Mouse (Mus musculus) embryonic facial prominence, embryonic 14.5 days (tissue): ENCODE measurements around the gene A130010J15Rik. TPM values are rescaled to one million over a fixed set of nuclear protein-coding genes. Genes with fewer than 3 reads are reported as not detected.

ENCODE experiments used
- ATAC-seq: fragments of 200-750 bp; cut with Nextera tagmentation; 2 replicates; pipeline ENCODE4 v1.8.0; 2017; ENCODE audit warnings: low read depth, moderate number of reproducible peaks, moderate TSS enrichment
- DNase-seq: peaks from one replicate; pipeline ENCODE4 v3.0.0-alpha.2; 2015; ENCODE audit warnings: low spot score
- H3K27ac ChIP-seq: fragments of 300-500 bp; sonication (generic); replicated peaks from 2 replicates; pipeline ENCODE4 v1.5.1; 2014; ENCODE audit warnings: low read depth, mild to moderate bottlenecking, low read length, moderate library complexity
- H3K27me3 ChIP-seq: fragments of 300-500 bp; sonication (generic); replicated peaks from 2 replicates; pipeline ENCODE4 v1.6.1; 2014; ENCODE audit warnings: low read length; ENCODE audit not compliant: control insufficient read depth, insufficient read depth
- H3K36me3 ChIP-seq: fragments of 300-500 bp; sonication (generic); 2 replicates; pipeline ENCODE4 v1.6.1; 2014; ENCODE audit warnings: low read length, mixed read lengths; ENCODE audit not compliant: control insufficient read depth, insufficient read depth
- H3K4me1 ChIP-seq: fragments of 300-500 bp; sonication (generic); 2 replicates; pipeline ENCODE4 v1.6.1; 2014; ENCODE audit warnings: antibody characterized with exemption, low read length; ENCODE audit not compliant: control insufficient read depth, insufficient read depth
- H3K4me2 ChIP-seq: fragments of 300-500 bp; sonication (generic); 2 replicates; pipeline ENCODE4 v1.6.1; 2014; ENCODE audit warnings: low read depth, mild to moderate bottlenecking, low read length, moderate library complexity, mixed read lengths
- H3K4me3 ChIP-seq: fragments of 300-500 bp; sonication (generic); 2 replicates; pipeline ENCODE4 v1.5.1; 2014; ENCODE audit warnings: low read depth, mild to moderate bottlenecking, low read length
- H3K9ac ChIP-seq: fragments of 300-500 bp; sonication (generic); 2 replicates; pipeline ENCODE4 v1.6.1; 2014; ENCODE audit warnings: low read depth, mild to moderate bottlenecking, low read length, moderate library complexity, mixed read lengths
- H3K9me3 ChIP-seq: fragments of 300-500 bp; sonication (generic); 2 replicates; pipeline ENCODE4 v1.6.1; 2016; ENCODE audit warnings: low read length; ENCODE audit not compliant: control insufficient read depth
- WGBS: fragments of 180-500 bp; shearing (Covaris S2); extraction: QIAGEN DNeasy Blood & Tissue Kit; methylation state at CpG from one replicate; pipeline ENCODE4 v1.1.7; 2014; 5-methylcytosine and 5-hydroxymethylcytosine counted together
- polyA plus RNA-seq: library from polyadenylated mRNA; unstranded; fragments of >200 nt; fragmentation: Nextera tagmentation; extraction: Ambion mirVana; gene quantifications from 2 replicates; pipeline ENCODE4 v1.2.1, GENCODE M21; 2014

The A130010J15Rik gene
- polyA plus RNA-seq, 1 experiment from 2014 or later: 12.3 TPM

- H3K4me3 ChIP-seq: no peak overlapping the region
- H3K9me3 ChIP-seq: no peaks in the 10 kb centered on the region
- no peak for DNase-seq
- H3K4me1 ChIP-seq: peaks cover 5% of the 10 kb centered on the region; the same call in 1 of the 2 replicates
- ATAC-seq: no peak
- no peak overlapping the region for H3K4me2 ChIP-seq
- H3K9ac ChIP-seq: no peak overlapping the region
- peaks cover 19% of the 10 kb centered on the region for H3K36me3 ChIP-seq
- H3K27ac ChIP-seq: no peak overlapping the region
- no peaks in the 10 kb centered on the region for H3K27me3 ChIP-seq
- WGBS: 74% methylated on average over 6 of the region's 6 CpGs
Measured at GRCm38 (mm10) chr1:193131311-193131948, 36.4 kb upstream of the A130010J15Rik start.

GRCm38 (mm10) chr1:193132385-193132784, 35.5 kb upstream of the A130010J15Rik start:
- H3K27ac ChIP-seq: no peak overlapping the region
- no peak overlapping the region for H3K4me3 ChIP-seq
- no peaks in the 10 kb centered on the region for H3K9me3 ChIP-seq
- peaks cover 9% of the 10 kb centered on the region; the same call in 1 of the 2 replicates for H3K36me3 ChIP-seq
- H3K4me1 ChIP-seq: peaks cover 5% of the 10 kb centered on the region; the same call in 1 of the 2 replicates
- no peak overlapping the region for H3K4me2 ChIP-seq
- no peak for DNase-seq
- H3K27me3 ChIP-seq: no peaks in the 10 kb centered on the region
- no peak for ATAC-seq
- H3K9ac ChIP-seq: no peak overlapping the region

DNA sequence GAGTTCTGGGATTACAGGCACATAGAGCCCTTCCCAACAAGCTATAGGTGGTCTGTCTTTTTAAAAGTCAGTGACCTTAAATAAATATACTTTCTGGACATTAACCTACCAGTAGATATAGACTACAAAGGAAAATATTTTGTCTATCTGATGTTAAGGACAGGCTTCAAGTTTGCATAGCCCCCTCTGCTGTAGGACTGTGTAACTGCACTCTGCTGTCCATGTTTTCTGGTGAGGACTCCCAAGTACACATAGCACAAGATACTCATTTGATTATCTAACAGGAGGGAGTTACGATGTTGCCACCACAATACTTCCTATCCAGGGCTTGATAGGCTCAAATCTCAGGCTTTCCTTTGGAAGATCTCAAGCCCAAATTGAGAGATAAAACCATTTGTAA, 34.1 kb upstream of the A130010J15Rik start:
- Histone ChIP-seq H3K9ac (no peak overlapping the region), H3K9me3 (no peaks in the 10 kb centered on the region), H3K27ac (no peak overlapping the region), H3K4me1 (peaks cover 5% of the 10 kb centered on the region; the same call in 1 of the 2 replicates), H3K27me3 (no peaks in the 10 kb centered on the region), H3K4me2 (no peak overlapping the region), H3K4me3 (no peak overlapping the region), H3K36me3 (no peaks in the 10 kb centered on the region)
- ATAC-seq (no peak), DNase-seq (no peak)
- 93% methylated on average over 1 of the region's 1 CpGs for WGBS

DNA sequence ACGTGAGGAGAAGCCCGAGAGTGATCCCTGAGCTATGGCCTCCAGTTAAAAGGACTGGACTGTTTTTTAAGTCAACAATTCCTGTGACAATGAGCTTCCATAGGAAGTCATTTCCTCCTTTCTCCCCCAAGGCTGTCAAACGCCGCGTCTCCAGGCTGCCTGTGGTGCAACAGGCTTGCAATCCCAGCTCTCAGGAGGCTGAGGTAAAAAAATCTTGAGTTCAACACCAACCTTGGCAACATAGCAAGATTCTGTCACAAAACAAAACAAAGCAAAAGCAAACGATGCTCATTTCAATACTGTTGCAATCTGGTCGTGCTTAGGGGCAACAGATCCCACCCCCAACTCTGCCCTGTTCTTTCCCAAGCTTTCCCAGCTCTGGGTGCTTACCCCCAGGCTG, 29.8 kb upstream of the A130010J15Rik start:
- H3K36me3 ChIP-seq: no peaks in the 10 kb centered on the region
- H3K4me2 ChIP-seq: no peak overlapping the region
- no peaks in the 10 kb centered on the region for H3K27me3 ChIP-seq
- H3K9ac ChIP-seq: no peak overlapping the region
- 19% methylated on average over 7 of the region's 7 CpGs for WGBS
- no peak overlapping the region for H3K4me3 ChIP-seq
- no peak overlapping the region for H3K27ac ChIP-seq
- no peak for ATAC-seq
- DNase-seq: peak; percentile 39
- H3K4me1 ChIP-seq: peaks cover 4% of the 10 kb centered on the region; the same call in 1 of the 2 replicates
- H3K9me3 ChIP-seq: no peaks in the 10 kb centered on the region

DNA sequence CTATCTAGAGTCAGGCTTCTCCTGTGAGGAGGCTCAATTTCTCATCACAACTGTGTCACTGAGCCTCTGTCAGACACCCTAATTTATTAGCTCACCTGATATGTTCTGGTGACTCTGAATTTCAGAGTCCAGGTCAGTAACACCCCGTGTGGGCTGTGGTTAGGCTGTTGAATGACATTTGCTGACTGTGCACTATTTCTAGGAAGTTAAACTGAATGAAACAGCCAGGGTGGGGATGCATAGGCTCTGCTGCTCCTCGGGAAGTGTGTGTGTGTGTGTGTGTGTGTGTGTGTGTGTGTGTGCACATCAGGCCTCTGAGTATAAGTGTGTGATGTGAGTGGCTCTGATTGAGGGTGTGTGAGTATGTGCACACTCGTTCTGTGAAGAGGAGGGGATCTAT, 29.2 kb upstream of the A130010J15Rik start:
- WGBS: 35% methylated on average over 3 of the region's 3 CpGs
- Histone ChIP-seq H3K4me2 (no peak overlapping the region), H3K27me3 (no peaks in the 10 kb centered on the region), H3K27ac (no peak overlapping the region), H3K36me3 (no peaks in the 10 kb centered on the region), H3K4me1 (peaks cover 4% of the 10 kb centered on the region; the same call in 1 of the 2 replicates), H3K4me3 (no peak overlapping the region), H3K9ac (no peak overlapping the region), H3K9me3 (no peaks in the 10 kb centered on the region)
- peak; percentile 41 for DNase-seq
- no peak for ATAC-seq

DNA sequence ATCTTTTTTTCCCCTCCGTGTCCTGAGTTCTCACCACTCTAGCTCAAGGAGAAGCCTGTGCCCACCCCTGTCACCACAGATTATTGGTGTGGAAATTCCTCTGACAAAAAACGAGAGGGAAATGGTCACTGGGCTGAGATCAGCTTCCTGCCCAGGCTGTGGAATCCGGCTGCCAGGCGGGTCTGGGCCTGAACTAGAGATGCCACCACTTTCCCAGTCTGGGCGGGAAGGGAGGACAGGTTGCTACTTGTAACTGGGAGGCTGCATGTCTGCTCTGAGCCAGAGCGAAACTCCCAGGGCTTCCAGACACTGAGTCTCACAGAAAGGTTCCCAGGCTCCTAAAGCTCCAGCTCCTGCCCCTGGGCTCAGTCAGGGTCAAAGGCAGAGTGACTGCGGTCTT, 26.7 kb upstream of the A130010J15Rik start:
- Histone ChIP-seq H3K4me2 (no peak overlapping the region), H3K4me3 (no peak overlapping the region), H3K4me1 (peaks cover 4% of the 10 kb centered on the region; the same call in 1 of the 2 replicates), H3K9ac (no peak overlapping the region), H3K9me3 (no peaks in the 10 kb centered on the region), H3K27me3 (no peaks in the 10 kb centered on the region), H3K27ac (peak overlapping the region; percentile 72), H3K36me3 (no peaks in the 10 kb centered on the region)
- ATAC-seq (peak; percentile 61; the same call in 1 of the 2 replicates), DNase-seq (peak; percentile 83)
- WGBS: 65% methylated on average over 7 of the region's 7 CpGs

DNA sequence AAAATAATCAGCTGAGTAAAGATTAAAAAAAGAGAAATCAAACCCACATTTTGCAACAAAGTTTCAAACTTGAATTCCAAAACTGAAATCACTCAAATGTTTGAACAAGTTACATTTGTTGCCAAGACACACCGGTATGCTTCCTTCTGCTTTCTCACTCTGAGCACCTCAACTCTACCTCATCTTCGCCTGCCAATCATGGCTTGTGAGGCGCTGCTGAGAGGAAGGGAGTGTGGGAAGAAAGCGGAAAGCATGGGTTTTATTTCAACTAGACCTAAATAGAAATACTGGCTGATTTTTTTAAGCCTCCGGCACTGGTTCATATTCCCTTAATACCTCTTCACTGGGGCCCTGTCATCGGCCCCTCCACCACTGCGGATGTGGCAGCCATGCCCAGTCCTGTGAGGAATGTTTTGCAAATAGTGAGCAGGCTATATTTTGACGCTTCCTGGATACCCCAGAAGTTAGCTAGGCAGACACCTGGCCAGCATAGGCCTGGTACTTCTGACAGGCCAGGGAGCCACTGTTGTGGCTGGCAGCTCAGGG, 25.3 kb upstream of the A130010J15Rik start:
- no peak overlapping the region for H3K27ac ChIP-seq

GRCm38 (mm10) chr1:193144516-193144915, 23.3 kb upstream of the A130010J15Rik start:
- DNase-seq (no peak), ATAC-seq (no peak)
- H3K9me3 ChIP-seq: no peaks in the 10 kb centered on the region
- no peak overlapping the region for H3K9ac ChIP-seq
- peaks cover 4% of the 10 kb centered on the region; the same call in 1 of the 2 replicates for H3K4me1 ChIP-seq
- no peaks in the 10 kb centered on the region for H3K27me3 ChIP-seq
- no peak overlapping the region for H3K27ac ChIP-seq
- no peak overlapping the region for H3K4me2 ChIP-seq
- no peaks in the 10 kb centered on the region for H3K36me3 ChIP-seq
- WGBS: 86% methylated on average over 6 of the region's 6 CpGs
- H3K4me3 ChIP-seq: no peak overlapping the region

More for the DNA sequence above, 25.3 kb upstream of the A130010J15Rik start:
- Histone ChIP-seq H3K4me3 (no peak overlapping the region), H3K36me3 (no peaks in the 10 kb centered on the region), H3K9ac (no peak overlapping the region), H3K4me2 (no peak overlapping the region), H3K4me1 (peaks cover 4% of the 10 kb centered on the region; the same call in 1 of the 2 replicates), H3K27me3 (no peaks in the 10 kb centered on the region), H3K9me3 (no peaks in the 10 kb centered on the region)
- DNase-seq: peak; percentile 63
- 59% methylated on average over 8 of the region's 8 CpGs for WGBS
- ATAC-seq: peak; percentile 51

DNA sequence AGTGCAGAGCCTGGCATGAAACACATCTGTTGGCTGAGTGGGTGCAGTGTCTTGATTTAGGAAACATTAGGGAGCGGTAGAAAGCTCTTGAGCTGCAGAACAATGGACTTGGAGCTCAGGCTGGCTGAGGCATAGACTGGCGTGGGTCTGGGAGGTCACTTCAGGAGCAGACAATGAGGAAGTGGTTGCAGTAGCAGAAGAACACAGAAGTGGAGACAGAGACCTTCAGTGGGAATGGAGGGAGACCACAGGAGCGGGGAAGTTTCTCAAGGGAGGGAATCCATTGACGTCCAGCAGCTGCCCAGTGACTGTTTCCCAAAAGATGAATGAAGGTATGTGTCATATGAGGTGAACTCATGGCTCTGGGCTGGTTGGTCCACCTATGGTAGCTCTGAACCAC, 22.7 kb upstream of the A130010J15Rik start:
- H3K4me3 ChIP-seq: no peak overlapping the region
- no peak for ATAC-seq
- 83% methylated on average over 4 of the region's 4 CpGs for WGBS
- no peak overlapping the region for H3K4me2 ChIP-seq
- H3K9me3 ChIP-seq: no peaks in the 10 kb centered on the region
- H3K9ac ChIP-seq: no peak overlapping the region
- H3K4me1 ChIP-seq: peaks cover 4% of the 10 kb centered on the region; the same call in 1 of the 2 replicates
- no peaks in the 10 kb centered on the region for H3K36me3 ChIP-seq
- no peaks in the 10 kb centered on the region for H3K27me3 ChIP-seq
- no peak for DNase-seq
- H3K27ac ChIP-seq: no peak overlapping the region
